Mouse (Mus musculus): ENCODE measurements around the gene Nnmt.

Gene Nnmt

GRCm38 (mm10) chr9:48635576-48636350 is 30.8 kb upstream of the Nnmt start:
- DNase-seq (ENCODE audit: extremely low spot score, low read depth, low spot score), result no peak

- DNase-seq (ENCODE audit: extremely low spot score, low read depth, low spot score), result no peak
These were observed 28.2 kb upstream of the Nnmt start for GRCm38 (mm10) chr9:48633147-48633546.

- no peak for DNase-seq (ENCODE audit: extremely low spot score, low read depth, low spot score)
These were observed 14.3 kb upstream of the Nnmt start for GRCm38 (mm10) chr9:48619268-48619667.

- DNase-seq (ENCODE audit: extremely low spot score, low read depth, low spot score), result peak; percentile 63
These were observed 13.6 kb upstream of the Nnmt start for GRCm38 (mm10) chr9:48618589-48618988.

- DNase-seq (ENCODE audit: extremely low spot score, low read depth, low spot score), result no peak
These were observed 13.2 kb upstream of the Nnmt start for GRCm38 (mm10) chr9:48618111-48618510.

- DNase-seq (ENCODE audit: extremely low spot score, low read depth, low spot score), result no peak
These were observed 12.6 kb upstream of the Nnmt start for GRCm38 (mm10) chr9:48617511-48618010.

- DNase-seq (ENCODE audit: extremely low spot score, low read depth, low spot score), result no peak
These were observed 8.3 kb upstream of the Nnmt start for GRCm38 (mm10) chr9:48613221-48613620.

- no peak for DNase-seq (ENCODE audit: extremely low spot score, low read depth, low spot score)
These were observed 7.6 kb upstream of the Nnmt start for GRCm38 (mm10) chr9:48612542-48612941.

- no peak for DNase-seq (ENCODE audit: extremely low spot score, low read depth, low spot score)
These were observed 6.1 kb upstream of the Nnmt start for GRCm38 (mm10) chr9:48611032-48611431.

- no peak for DNase-seq (ENCODE audit: extremely low spot score, low read depth, low spot score)
These were observed 4.8 kb upstream of the Nnmt start for GRCm38 (mm10) chr9:48609734-48610133.

- no peak for DNase-seq (ENCODE audit: extremely low spot score, low read depth, low spot score)
These were observed 2.5 kb upstream of the Nnmt start for GRCm38 (mm10) chr9:48607417-48607816.

- DNase-seq (ENCODE audit: extremely low spot score, low read depth, low spot score), result no peak
These were observed 1.2 kb upstream of the Nnmt start for GRCm38 (mm10) chr9:48606171-48606570.

GRCm38 (mm10) chr9:48605697-48606096 is 744 bp upstream of the Nnmt start:
- no peak for DNase-seq (ENCODE audit: extremely low spot score, low read depth, low spot score)

GRCm38 (mm10) chr9:48604226-48604625 is 727 bp downstream of the Nnmt start:
- no peak for DNase-seq (ENCODE audit: extremely low spot score, low read depth, low spot score)

- DNase-seq (ENCODE audit: extremely low spot score, low read depth, low spot score), result no peak
These were observed 4.1 kb downstream of the Nnmt start for GRCm38 (mm10) chr9:48600881-48601280.

- DNase-seq (ENCODE audit: extremely low spot score, low read depth, low spot score), result no peak
These were observed 4.9 kb downstream of the Nnmt start for GRCm38 (mm10) chr9:48600066-48600465.

GRCm38 (mm10) chr9:48597494-48597893 is 7.5 kb downstream of the Nnmt start:
- DNase-seq (ENCODE audit: extremely low spot score, low read depth, low spot score), result no peak

- DNase-seq (ENCODE audit: extremely low spot score, low read depth, low spot score), result no peak
These were observed 8.0 kb downstream of the Nnmt start for GRCm38 (mm10) chr9:48596924-48597323.

GRCm38 (mm10) chr9:48593915-48594314 is 11.0 kb downstream of the Nnmt start:
- no peak for DNase-seq (ENCODE audit: extremely low spot score, low read depth, low spot score)

- DNase-seq (ENCODE audit: extremely low spot score, low read depth, low spot score), result no peak
These were observed 14.3 kb downstream of the Nnmt start for GRCm38 (mm10) chr9:48590606-48591005.

- DNase-seq (ENCODE audit: extremely low spot score, low read depth, low spot score), result peak; percentile 31
These were observed 18.6 kb downstream of the Nnmt start for GRCm38 (mm10) chr9:48586332-48586731.

- DNase-seq (ENCODE audit: extremely low spot score, low read depth, low spot score), result no peak
These were observed 24.1 kb downstream of the Nnmt start for GRCm38 (mm10) chr9:48580808-48581207.

GRCm38 (mm10) chr9:48562388-48562787 is 42.6 kb downstream of the Nnmt start:
- no peak for DNase-seq (ENCODE audit: extremely low spot score, low read depth, low spot score)

All from hindlimb bud, embryonic 11.5 days (tissue).